Mouse (Mus musculus) liver, adult 10 weeks (tissue): Measurements from ENCODE around the gene 1700023F06Rik. TPM values are rescaled to one million over a fixed set of nuclear protein-coding genes. Genes with fewer than 3 reads are reported as not detected.

Experiments
- polyA plus RNA-seq: library from polyadenylated mRNA; stranded (reverse); fragments of 350-450 nt; fragmentation: Illumina TruSeq; extraction: RNeasy Lipid Tissue Mini Kit (QIAGEN cat#74804); gene quantifications from one replicate; pipeline ENCODE4 v1.2.3, GENCODE M21; 2014; ENCODE audit warnings: low read depth, low replicate concordance

Gene 1700023F06Rik
- not detected for polyA plus RNA-seq

GRCm38 (mm10) chr11:103208458-103208857, at the start of gene 1700023F06Rik:
Gene 1700023F06Rik, minus strand, starts transcription at chr11:103208558.

DNA sequence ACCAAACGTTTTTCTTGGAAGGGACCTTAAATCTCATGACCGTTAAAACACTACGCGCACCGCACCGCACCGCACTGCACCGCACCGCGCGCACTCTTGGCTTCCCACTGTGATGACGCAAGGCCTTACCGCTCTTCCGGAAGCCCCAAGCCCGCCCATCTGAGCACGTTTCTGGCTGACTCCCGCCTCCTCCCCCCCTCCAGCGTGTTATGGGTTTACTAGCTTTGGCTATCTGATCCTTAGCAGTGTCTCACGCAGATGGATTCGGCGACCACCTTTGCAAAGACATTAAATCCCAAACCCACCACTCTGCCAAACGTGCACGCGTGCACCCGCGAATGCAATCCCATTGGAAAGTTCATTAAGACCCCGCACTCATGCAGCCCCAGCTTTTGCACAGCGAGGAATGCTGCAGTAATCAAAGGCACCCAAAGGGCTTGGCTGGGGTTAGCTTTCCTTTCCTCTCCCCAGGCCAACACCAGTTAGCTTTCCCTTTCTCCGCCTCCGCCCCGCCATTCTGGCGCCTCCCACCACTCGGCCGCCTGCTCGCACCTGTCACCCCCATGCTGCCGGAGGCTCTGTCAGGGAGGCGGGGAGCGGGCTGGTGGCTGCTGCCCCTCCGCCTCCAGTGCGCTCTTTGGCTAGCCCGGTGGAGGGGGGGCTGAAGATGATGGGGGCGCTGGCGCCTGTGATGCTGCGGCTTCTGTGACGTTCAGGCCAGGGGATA, 9.6 kb upstream of the 1700023F06Rik start, which contains the start of gene Spata32:
Gene Spata32 (minus strand): TSS at position 643 of the 727 bp plus-strand sequence.

DNA sequence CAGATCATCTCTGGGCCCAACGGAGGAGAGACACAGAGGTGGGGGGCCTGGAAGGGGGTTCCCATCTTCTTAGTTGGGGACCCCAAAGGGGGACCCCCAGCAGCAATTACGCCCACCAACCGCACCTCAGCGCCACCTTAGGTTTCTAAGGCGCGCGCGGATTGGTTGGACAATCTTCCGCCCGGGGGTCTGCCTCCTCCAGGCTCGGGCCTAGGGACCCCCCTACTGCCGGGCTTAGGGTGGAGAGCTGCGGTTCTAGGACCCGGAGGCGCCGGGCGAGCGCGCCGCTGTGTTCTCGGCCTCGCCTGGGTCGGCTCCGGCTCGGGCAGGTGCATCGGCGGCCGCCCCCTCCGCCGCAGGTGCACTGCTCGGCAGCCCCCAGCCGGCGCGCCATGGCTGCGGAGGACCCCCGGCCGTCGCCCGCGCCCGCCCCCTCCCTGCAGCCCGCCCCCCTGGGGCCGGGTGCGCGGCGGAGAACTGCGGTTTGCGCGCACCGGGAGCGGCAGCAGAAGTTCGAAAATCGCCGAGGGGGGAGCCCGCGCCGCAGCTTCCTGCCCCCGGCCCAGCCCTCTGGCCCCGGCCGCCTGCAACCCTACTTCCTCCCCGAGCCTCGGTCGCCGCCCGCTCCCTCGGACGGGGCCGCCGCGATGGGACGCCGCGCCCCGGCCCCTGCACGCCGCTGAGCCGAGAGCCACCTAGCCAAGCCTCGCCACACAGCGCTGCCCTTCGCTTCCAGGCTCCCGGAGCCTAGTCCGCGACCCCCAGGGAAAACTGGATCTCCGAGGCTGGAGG, 37.7 kb downstream of the 1700023F06Rik start, which contains the start of gene Fmnl1:
Gene Fmnl1 (plus strand): TSS at position 614 of the 792 bp plus-strand sequence.

Other genes starting within 250 kb of the 1700023F06Rik start
- gene Nmt1, start 180.4 kb downstream of the 1700023F06Rik start, polyA plus RNA-seq: 11.1 TPM
- gene Dcakd, start 180.2 kb downstream of the 1700023F06Rik start, polyA plus RNA-seq: 20.2 TPM
- not detected for gene Plcd3, start 106.9 kb downstream of the 1700023F06Rik start, polyA plus RNA-seq
- 10.8 TPM for gene Acbd4, start 106.9 kb downstream of the 1700023F06Rik start, polyA plus RNA-seq
- 16.2 TPM for gene Hexim1, start 92.3 kb downstream of the 1700023F06Rik start, polyA plus RNA-seq
- gene Hexim2, start 76.1 kb downstream of the 1700023F06Rik start, polyA plus RNA-seq: 0.26 TPM
- 0.56 TPM for gene Fmnl1, start 37.5 kb downstream of the 1700023F06Rik start, polyA plus RNA-seq
- gene Spata32, start 9.9 kb upstream of the 1700023F06Rik start, polyA plus RNA-seq: not detected
- 0.08 TPM for gene Map3k14, start 58.9 kb upstream of the 1700023F06Rik start, polyA plus RNA-seq
- not detected for gene Arhgap27, start 155.1 kb upstream of the 1700023F06Rik start, polyA plus RNA-seq
- gene Plekhm1, start 204.1 kb upstream of the 1700023F06Rik start, polyA plus RNA-seq: 1.1 TPM